Mouse (Mus musculus): ENCODE results near the gene Herpud2.

DNA sequence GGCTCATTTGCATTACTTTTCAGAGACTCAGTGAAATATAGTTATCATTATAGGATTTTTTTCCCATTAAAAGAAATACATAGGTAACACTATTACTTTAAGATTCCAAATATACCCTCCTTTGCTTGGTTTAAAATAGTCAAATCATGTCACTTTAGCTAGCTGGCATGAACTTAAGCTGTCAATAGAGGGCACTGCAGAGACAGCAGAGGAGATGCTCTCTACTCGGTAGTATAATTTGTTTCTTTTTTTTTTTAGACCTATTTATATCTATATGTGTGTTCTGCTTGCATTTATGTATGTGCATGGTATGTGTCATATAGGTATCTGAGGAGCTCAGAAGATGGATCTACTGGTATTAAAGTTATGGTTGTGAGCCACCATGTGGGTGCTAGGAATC is 4.8 kb upstream of the Herpud2 start:
- TF ChIP-seq TBP (conservative IDR thresholded peaks at IDR 0.05; ENCODE audit: low read depth, low read length) (no peak), BHLHE40 (IDR thresholded peaks at IDR 0.05; ENCODE audit: low read depth, low read length) (no peak), MEF2A (IDR thresholded peaks at IDR 0.05; ENCODE audit: borderline replicate concordance, low read depth, low read length) (no peak), MAZ (IDR thresholded peaks at IDR 0.05; ENCODE audit: low read depth, low read length) (no peak), RCOR1 (conservative IDR thresholded peaks at IDR 0.05; ENCODE audit: low read depth, low read length) (no peak), CTCF (conservative IDR thresholded peaks at IDR 0.05 in 1 of 2, IDR thresholded peaks at IDR 0.05 in 1 of 2; ENCODE audit: low read depth in 2 of 2, low read length in 2 of 2) (peak; percentile 18 to 59; a peak in 2 of 4 replicates), POLR2A (IDR thresholded peaks at IDR 0.05; ENCODE audit: low read depth, low read length) (no peak), ZKSCAN1 (IDR thresholded peaks at IDR 0.05; ENCODE audit: borderline replicate concordance, low read depth, low read length) (no peak), TCF12 (IDR thresholded peaks at IDR 0.05; ENCODE audit: low read depth, low read length) (no peak), JUND (conservative IDR thresholded peaks at IDR 0.05; ENCODE audit: low read depth, low read length) (no peak), KAT2A (IDR thresholded peaks at IDR 0.05; ENCODE audit: insufficient replicate concordance, low read length) (no peak), POLR2AphosphoS2 (IDR thresholded peaks at IDR 0.05; ENCODE audit: low read depth, low read length) (no peak), MAFK (IDR thresholded peaks at IDR 0.05; ENCODE audit: insufficient replicate concordance, low read length) (no peak)
